Mouse (Mus musculus) heart, embryonic 11.5 days (tissue): ENCODE results near the gene Mdp1. TPM values are rescaled to one million over a fixed set of nuclear protein-coding genes. Genes with fewer than 3 reads are reported as not detected.
A peak's percentile ranks its signal among the peaks of the same experiment; 100 is the strongest.

ENCODE experiments used
- ATAC-seq: fragments of 200-750 bp; cut with Nextera tagmentation; replicated peaks from 2 replicates; pipeline ENCODE4 v1.8.0; 2017; ENCODE audit warnings: moderate library complexity; ENCODE audit not compliant: insufficient number of reproducible peaks, low FRiP score, low TSS enrichment
- H3K27ac ChIP-seq: fragments of 300-500 bp; sonication (generic); 2 replicates; pipeline ENCODE4 v1.5.1; 2014; ENCODE audit warnings: mild to moderate bottlenecking, low read depth, low read length
- H3K27me3 ChIP-seq: fragments of 300-500 bp; sonication (generic); 2 replicates; pipeline ENCODE4 v1.6.1; 2014; ENCODE audit warnings: mild to moderate bottlenecking, low read length, mixed read lengths; ENCODE audit not compliant: control insufficient read depth, insufficient read depth
- H3K36me3 ChIP-seq: fragments of 300-500 bp; sonication (generic); 2 replicates; pipeline ENCODE4 v1.6.1; 2014; ENCODE audit warnings: mild to moderate bottlenecking, low read length, moderate library complexity, mixed read lengths; ENCODE audit not compliant: control insufficient read depth, insufficient read depth
- H3K4me1 ChIP-seq: fragments of 300-500 bp; sonication (generic); 2 replicates; pipeline ENCODE4 v1.6.1; 2014; ENCODE audit warnings: low read length; ENCODE audit not compliant: control insufficient read depth, insufficient read depth
- H3K4me2 ChIP-seq: fragments of 300-500 bp; sonication (generic); 2 replicates; pipeline ENCODE4 v1.6.1; 2014; ENCODE audit warnings: mild to moderate bottlenecking, moderate library complexity
- H3K4me3 ChIP-seq: fragments of 300-500 bp; sonication (generic); 2 replicates; pipeline ENCODE4 v1.5.1; 2014; ENCODE audit warnings: low read depth, low read length
- H3K9ac ChIP-seq: fragments of 300-500 bp; sonication (generic); 2 replicates; pipeline ENCODE4 v1.6.1; 2014; ENCODE audit warnings: mild to moderate bottlenecking, low read depth, low read length, moderate library complexity
- H3K9me3 ChIP-seq: fragments of 300-500 bp; sonication (generic); replicated peaks from 2 replicates; pipeline ENCODE4 v1.6.1; 2016; ENCODE audit warnings: low read length; ENCODE audit not compliant: control insufficient read depth
- WGBS: fragments of 180-500 bp; shearing (Covaris S2); extraction: QIAGEN DNeasy Blood & Tissue Kit; methylation state at CpG from one replicate; pipeline ENCODE4 v1.1.7; 2014; ENCODE audit not compliant: insufficient replicate concordance; 5-methylcytosine and 5-hydroxymethylcytosine counted together
- polyA plus RNA-seq: library from polyadenylated mRNA; unstranded; fragments of >200 nt; fragmentation: Nextera tagmentation; extraction: Ambion mirVana; gene quantifications from 2 replicates; pipeline ENCODE4 v1.2.1, GENCODE M21; 2014

Mdp1 gene
- 72.0 and 74.2 TPM in 2 replicates for polyA plus RNA-seq

DNA sequence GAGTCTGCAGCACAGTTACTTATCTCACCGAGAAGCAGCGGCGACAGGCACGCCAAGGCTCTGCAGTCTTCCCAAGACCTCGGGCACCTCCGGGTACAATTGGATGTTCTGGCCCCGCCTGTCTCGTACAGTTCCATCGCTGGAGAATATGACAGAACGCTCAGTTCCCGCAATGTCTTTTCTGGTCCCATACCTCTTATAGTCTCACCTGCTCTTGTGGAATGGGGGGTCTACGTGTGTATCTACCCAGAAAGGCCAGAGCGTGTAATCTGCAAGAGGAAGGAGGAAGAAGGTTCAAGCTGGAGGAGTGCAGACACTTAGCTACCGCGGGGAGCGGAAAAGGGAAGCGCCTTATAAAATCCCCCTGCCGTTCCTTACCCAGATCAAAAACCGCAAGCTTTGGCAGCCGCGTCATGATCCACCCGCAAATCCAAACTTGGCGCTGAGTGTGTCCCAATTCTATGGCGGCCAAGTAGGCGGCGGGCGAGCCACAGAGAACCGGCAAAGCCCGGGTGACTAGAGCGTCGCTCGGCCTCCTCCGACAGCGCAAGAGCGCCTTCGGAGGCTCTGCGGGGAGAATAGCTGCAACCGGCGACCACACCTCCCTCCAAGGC is at the start of gene Mdp1:
Gene Mdp1 (minus strand): TSS at position 549 of the 614 bp plus-strand sequence.
- Histone ChIP-seq H3K36me3 (peaks cover 17% of the 10 kb centered on the region), H3K4me3 (peak within 1 kb of the TSS; percentile 79), H3K9ac (peak within 1 kb of the TSS; percentile 92), H3K4me1 (peaks cover 12% of the 10 kb centered on the region; the same call in 1 of the 2 replicates), H3K27me3 (no peaks in the 10 kb centered on the region), H3K9me3 (no peaks in the 10 kb centered on the region), H3K4me2 (peak within 1 kb of the TSS; percentile 72), H3K27ac (peak within 1 kb of the TSS; percentile 82)
- WGBS: under 1% methylated on average over 39 of the region's 39 CpGs
- peak; percentile 86 for ATAC-seq

DNA sequence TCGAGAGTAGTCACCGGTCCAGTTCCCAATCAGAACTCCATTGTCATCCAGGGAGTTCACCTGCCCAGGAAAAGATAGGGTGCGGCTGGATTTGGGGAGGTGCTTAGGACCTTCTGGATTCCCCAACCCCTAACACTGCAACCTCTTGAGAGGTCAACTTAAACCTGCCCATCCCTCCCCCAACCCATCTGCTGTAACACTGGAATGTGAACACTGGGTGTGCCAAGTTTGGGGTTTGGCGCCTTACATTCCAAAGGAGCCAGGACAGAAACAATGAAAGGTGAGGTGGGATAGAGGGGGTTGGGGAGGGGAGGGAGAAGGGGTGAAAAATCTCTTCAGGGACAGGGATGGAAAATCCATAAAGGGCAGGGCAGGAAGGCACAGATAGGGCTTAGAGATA is 49.2 kb upstream of the Mdp1 start:
- Histone ChIP-seq H3K4me2 (no peak overlapping the region), H3K4me1 (peaks cover 8% of the 10 kb centered on the region; the same call in 1 of the 2 replicates), H3K9ac (no peak overlapping the region), H3K9me3 (no peaks in the 10 kb centered on the region), H3K27ac (no peak overlapping the region), H3K4me3 (no peak overlapping the region), H3K27me3 (peaks cover 27% of the 10 kb centered on the region), H3K36me3 (no peaks in the 10 kb centered on the region)
- ATAC-seq: no peak
- 77% methylated on average over 4 of the region's 4 CpGs for WGBS

- H3K9ac ChIP-seq: no peak overlapping the region
- no peak for ATAC-seq
- H3K27ac ChIP-seq: no peak overlapping the region
- H3K9me3 ChIP-seq: no peaks in the 10 kb centered on the region
- no peak overlapping the region for H3K4me2 ChIP-seq
- no peaks in the 10 kb centered on the region for H3K4me1 ChIP-seq
- H3K4me3 ChIP-seq: no peak overlapping the region
- H3K36me3 ChIP-seq: no peaks in the 10 kb centered on the region
- peaks cover 13% of the 10 kb centered on the region for H3K27me3 ChIP-seq
- 59% methylated on average over 5 of the region's 5 CpGs for WGBS
Measured at GRCm38 (mm10) chr14:55707397-55707796, 47.1 kb upstream of the Mdp1 start.

DNA sequence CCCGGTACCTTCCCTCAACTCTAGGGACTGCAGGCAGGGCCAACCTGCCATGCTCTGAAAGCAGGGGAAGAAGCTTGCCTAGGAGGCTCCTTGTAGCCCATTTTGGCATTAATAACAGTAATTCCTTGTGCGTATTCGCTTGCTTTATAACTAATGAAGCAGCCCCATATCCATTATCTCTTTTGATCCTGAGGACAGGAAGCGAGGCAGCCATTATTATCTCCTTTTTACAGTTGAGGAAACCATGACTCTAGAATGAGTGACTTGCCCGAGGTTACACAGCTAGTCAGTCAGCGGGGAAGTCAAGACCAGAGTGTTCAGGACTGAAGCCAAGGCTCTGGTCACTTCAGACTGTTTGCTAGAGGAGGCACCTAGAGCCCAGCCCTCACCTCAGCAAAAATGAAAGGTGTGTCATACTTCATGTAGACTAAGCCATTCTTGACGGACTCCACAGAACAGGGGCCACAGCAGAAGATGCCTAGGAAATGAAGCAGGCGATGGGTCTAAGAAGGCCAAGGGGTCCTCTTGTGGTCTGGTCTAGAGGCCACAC is 45.8 kb upstream of the Mdp1 start:
- no peak for ATAC-seq
- no peaks in the 10 kb centered on the region for H3K36me3 ChIP-seq
- H3K27ac ChIP-seq: no peak overlapping the region
- no peak overlapping the region for H3K4me3 ChIP-seq
- no peaks in the 10 kb centered on the region for H3K4me1 ChIP-seq
- no peaks in the 10 kb centered on the region for H3K9me3 ChIP-seq
- 74% methylated on average over 8 of the region's 8 CpGs for WGBS
- peaks cover under 1% of the 10 kb centered on the region for H3K27me3 ChIP-seq
- no peak overlapping the region for H3K4me2 ChIP-seq
- H3K9ac ChIP-seq: no peak overlapping the region

DNA sequence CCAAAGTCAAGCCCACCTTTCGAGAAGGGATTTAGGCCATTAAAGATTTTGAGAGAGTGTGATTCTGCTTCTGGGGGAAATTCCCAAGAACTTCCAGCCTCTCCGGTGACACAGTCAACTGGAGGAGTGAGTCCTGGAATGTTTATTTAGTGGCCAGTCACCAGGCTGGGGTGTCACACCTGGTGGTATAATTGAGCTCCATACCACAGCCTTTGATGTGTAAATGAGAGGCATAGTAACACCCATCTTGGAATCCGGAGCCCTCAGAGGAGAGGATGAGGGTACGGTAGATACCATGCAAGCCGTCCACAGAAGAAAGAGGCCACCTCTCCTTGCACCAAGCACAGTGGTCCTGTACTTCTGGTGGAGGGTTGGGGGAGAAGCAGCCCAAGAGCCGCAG is 42.5 kb upstream of the Mdp1 start:
- H3K9me3 ChIP-seq: no peaks in the 10 kb centered on the region
- no peak overlapping the region for H3K4me3 ChIP-seq
- H3K27ac ChIP-seq: no peak overlapping the region
- no peak overlapping the region for H3K9ac ChIP-seq
- ATAC-seq: no peak
- H3K36me3 ChIP-seq: no peaks in the 10 kb centered on the region
- no peak overlapping the region for H3K4me2 ChIP-seq
- no peaks in the 10 kb centered on the region for H3K4me1 ChIP-seq
- H3K27me3 ChIP-seq: no peaks in the 10 kb centered on the region; the same call in 1 of the 2 replicates
- WGBS: 52% methylated on average over 6 of the region's 6 CpGs

DNA sequence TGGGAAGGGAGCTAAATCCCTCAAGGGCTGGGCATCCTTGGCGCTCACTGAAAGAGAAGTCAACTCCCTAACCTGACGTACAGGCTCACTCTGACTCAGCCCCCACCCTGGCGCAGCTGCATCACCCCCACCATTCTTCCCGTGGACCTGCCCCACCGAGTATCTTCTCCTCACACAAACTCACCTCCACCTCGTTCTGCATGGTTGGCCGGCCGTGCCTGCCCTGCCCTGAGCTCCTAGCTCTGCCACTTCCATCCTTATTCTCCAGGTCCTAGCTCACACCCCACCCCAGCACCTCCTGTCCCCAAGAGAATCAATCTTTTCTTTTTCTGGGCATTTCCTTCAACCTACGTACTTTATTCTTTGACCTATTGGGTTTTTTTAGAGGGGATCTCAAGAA is 40.8 kb upstream of the Mdp1 start:
- Histone ChIP-seq H3K27me3 (no peaks in the 10 kb centered on the region; the same call in 1 of the 2 replicates), H3K36me3 (no peaks in the 10 kb centered on the region), H3K4me3 (no peak overlapping the region), H3K9me3 (no peaks in the 10 kb centered on the region), H3K4me1 (no peaks in the 10 kb centered on the region), H3K9ac (no peak overlapping the region), H3K27ac (no peak overlapping the region), H3K4me2 (no peak overlapping the region)
- no peak for ATAC-seq
- WGBS: 67% methylated on average over 9 of the region's 9 CpGs

DNA sequence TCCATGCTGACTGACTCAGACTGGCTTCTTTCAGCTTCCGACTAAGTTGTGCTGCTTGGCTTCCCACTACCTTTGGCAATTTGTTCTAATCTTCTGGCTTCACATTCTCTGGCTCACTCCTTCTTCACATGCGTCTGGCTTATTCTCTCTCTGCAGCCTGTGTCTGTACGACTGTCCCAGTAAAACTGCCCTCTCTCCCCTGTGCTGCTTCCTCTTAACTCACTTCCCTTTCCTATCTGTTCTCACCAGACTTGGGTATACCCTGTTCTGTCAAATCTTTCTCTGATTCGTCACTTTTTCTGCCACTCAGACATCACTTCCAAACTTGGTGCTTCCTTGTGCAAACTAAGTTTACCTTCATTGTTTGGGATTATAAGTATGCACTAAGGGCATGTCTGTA is 36.9 kb upstream of the Mdp1 start:
- H3K9ac ChIP-seq: no peak overlapping the region
- ATAC-seq: no peak
- H3K9me3 ChIP-seq: no peaks in the 10 kb centered on the region
- no peaks in the 10 kb centered on the region for H3K36me3 ChIP-seq
- H3K27ac ChIP-seq: no peak overlapping the region
- no peaks in the 10 kb centered on the region; the same call in 1 of the 2 replicates for H3K27me3 ChIP-seq
- H3K4me2 ChIP-seq: no peak overlapping the region
- no peak overlapping the region for H3K4me3 ChIP-seq
- 72% methylated on average over 4 of the region's 4 CpGs for WGBS
- no peaks in the 10 kb centered on the region for H3K4me1 ChIP-seq

- no peak for ATAC-seq
- no peaks in the 10 kb centered on the region for H3K9me3 ChIP-seq
- H3K9ac ChIP-seq: no peak overlapping the region
- WGBS: 79% methylated on average over 10 of the region's 10 CpGs
- no peak overlapping the region for H3K4me3 ChIP-seq
- no peak overlapping the region for H3K27ac ChIP-seq
- H3K4me1 ChIP-seq: no peaks in the 10 kb centered on the region
- H3K36me3 ChIP-seq: no peaks in the 10 kb centered on the region
- H3K4me2 ChIP-seq: no peak overlapping the region
- H3K27me3 ChIP-seq: no peaks in the 10 kb centered on the region
Measured at GRCm38 (mm10) chr14:55689433-55689832, 29.1 kb upstream of the Mdp1 start.

DNA sequence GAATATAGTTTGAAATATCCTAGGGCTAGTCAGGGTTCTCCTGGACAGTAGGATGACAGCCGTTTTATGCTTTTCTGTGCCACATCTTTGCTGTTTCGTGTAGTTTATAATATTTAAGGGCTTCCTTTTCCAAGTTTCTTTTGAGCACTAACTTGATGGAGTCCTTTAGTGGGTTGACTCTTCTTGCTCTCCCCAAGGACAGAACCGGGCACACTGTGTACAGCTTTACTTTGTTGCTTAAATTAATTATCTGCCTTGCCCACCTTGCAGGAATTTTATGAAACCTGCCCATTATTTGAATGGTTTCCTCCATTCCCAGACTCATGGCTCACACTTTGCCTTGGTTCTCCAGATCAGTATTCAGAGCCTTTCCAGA is 21.8 kb upstream of the Mdp1 start:
- H3K4me2 ChIP-seq: peak overlapping the region; percentile 78
- 0 out of 2 replicates have a peak, but pooled peaks cover 7% of the 10 kb centered on the region for H3K4me1 ChIP-seq
- no peak for ATAC-seq
- H3K27me3 ChIP-seq: no peaks in the 10 kb centered on the region
- WGBS: 18% methylated on average over 3 of the region's 3 CpGs
- H3K27ac ChIP-seq: peak overlapping the region; percentile 89; the same call in 1 of the 2 replicates
- peak overlapping the region; percentile 88 for H3K9ac ChIP-seq
- H3K9me3 ChIP-seq: no peaks in the 10 kb centered on the region
- peak overlapping the region; percentile 88 for H3K4me3 ChIP-seq
- peaks cover 24% of the 10 kb centered on the region for H3K36me3 ChIP-seq
